Mouse (Mus musculus): ENCODE measurements around the gene Ldha.

Ldha gene

GRCm38 (mm10) chr7:46838104-46838671 is 3.1 kb upstream of the Ldha start:
- no peak for DNase-seq (ENCODE audit: low read depth, low spot score)

GRCm38 (mm10) chr7:46838891-46839302 is 2.4 kb upstream of the Ldha start:
- no peak for DNase-seq (ENCODE audit: low read depth, low spot score)

DNA sequence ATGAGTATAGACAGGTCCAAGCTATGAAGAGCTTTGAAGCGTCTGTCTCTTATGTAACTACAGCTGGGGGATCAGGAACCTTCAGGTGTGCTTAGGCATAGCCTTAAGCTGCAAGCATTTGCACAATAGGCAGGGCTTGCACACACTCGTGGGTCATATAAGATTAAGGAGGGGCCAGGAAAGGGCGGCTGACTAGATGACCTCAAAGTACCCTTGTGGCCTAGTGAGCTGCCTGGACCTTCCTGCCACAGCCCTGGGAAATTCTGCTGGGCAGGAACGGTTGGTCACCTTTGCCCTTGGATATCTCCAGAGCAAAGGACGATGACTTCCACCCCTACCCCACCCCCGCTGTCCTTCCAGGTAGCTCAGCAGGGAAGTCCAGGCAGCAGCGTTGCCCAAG is 1.8 kb upstream of the Ldha start:
- DNase-seq (ENCODE audit: low read depth, low spot score) = no peak

DNA sequence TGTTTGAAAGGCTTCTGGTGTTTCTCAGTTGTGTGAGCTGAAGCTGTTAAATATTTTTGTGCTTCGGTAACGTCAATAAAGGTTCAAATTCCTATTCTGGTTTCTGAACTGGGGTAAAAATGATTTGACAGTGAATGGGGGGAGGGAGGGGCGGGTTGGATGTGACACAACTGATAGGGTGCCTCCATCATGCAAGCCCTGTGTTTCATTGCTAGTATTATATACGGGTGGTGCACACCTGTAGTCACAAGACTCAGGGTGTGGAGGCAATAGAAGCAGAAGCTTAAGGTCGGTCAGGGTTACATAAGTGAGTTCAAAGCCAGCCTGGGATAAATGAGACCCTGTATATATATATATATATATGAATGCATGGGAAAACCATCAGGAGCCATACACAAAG is 1.4 kb upstream of the Ldha start:
- no peak for DNase-seq (ENCODE audit: low read depth, low spot score)

DNA sequence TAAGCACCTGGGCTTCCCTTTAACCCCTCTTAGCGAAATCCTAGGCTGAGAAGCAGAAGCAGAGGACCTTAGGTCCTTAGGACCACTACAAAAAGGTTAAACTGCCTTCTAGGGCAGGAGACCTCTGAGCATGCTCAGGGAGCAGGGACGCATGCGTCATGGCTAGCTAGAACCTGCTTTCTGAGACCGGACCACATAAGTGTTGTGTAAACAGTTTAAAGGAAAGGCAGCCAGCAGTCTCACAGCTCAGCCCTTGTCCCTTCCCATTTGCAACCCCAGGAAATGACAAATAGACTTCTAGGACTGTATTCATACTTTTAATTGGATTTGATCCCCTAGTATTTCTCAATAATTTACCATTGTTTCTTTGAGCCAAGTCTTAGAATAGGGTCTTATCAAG is 949 bp upstream of the Ldha start:
- DNase-seq (ENCODE audit: low read depth, low spot score) = no peak

DNA sequence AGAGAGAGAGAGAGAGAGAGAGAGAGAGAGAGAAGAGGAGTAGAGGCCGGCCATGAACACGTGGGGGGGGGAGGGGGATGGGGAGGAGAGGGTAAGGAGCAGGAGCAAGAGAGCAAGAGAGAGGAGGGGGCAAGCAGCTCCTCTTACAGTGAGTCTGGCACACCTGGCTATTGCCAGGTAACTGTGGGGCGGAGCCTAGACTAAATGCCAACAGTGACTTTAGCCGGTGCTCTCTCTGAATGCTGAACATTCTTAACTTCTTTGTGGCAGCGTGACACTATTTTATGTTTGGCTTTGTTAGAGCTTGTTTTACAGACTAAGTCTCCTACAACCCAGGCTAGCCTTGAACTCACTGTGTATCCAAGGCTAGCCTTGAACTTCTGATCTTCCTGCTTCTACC is 1.0 kb downstream of the Ldha start:
- DNase-seq (ENCODE audit: low read depth, low spot score) = no peak

GRCm38 (mm10) chr7:46843576-46843975 is 2.3 kb downstream of the Ldha start:
- DNase-seq (ENCODE audit: low read depth, low spot score) = no peak

- DNase-seq (ENCODE audit: low read depth, low spot score) = no peak
Observed at GRCm38 (mm10) chr7:46845211-46845977, 4.1 kb downstream of the Ldha start.

GRCm38 (mm10) chr7:46845978-46846485 is 4.8 kb downstream of the Ldha start:
- no peak for DNase-seq (ENCODE audit: low read depth, low spot score)

- no peak for DNase-seq (ENCODE audit: low read depth, low spot score)
Observed at GRCm38 (mm10) chr7:46846486-46847244, 5.4 kb downstream of the Ldha start.

- no peak for DNase-seq (ENCODE audit: low read depth, low spot score)
Observed at GRCm38 (mm10) chr7:46849287-46849686, 8.0 kb downstream of the Ldha start.

GRCm38 (mm10) chr7:46851026-46851425 is 9.8 kb downstream of the Ldha start:
- DNase-seq (ENCODE audit: low read depth, low spot score) = no peak

DNA sequence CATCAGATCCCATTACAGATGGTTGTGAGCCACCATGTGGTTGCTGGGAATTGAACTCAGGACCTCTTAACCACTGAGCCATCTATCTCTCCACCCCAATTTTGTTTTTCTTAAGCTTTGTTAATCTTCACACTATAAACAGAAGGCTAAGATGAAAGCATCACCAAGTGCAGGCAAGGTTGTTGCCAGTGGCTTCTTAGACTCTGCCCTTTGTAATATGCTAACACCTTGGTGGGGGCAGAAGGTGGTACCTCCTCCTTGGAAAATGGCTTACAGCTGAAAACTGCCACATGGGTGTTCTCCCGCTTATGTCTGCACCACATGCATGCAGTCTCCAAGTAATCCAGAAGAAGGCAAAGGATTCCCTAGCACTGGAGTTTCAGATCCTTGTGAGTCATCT is 11.4 kb downstream of the Ldha start:
- no peak for DNase-seq (ENCODE audit: low read depth, low spot score)

- no peak for DNase-seq (ENCODE audit: low read depth, low spot score)
Observed at GRCm38 (mm10) chr7:46853365-46853764, 12.1 kb downstream of the Ldha start.

DNA sequence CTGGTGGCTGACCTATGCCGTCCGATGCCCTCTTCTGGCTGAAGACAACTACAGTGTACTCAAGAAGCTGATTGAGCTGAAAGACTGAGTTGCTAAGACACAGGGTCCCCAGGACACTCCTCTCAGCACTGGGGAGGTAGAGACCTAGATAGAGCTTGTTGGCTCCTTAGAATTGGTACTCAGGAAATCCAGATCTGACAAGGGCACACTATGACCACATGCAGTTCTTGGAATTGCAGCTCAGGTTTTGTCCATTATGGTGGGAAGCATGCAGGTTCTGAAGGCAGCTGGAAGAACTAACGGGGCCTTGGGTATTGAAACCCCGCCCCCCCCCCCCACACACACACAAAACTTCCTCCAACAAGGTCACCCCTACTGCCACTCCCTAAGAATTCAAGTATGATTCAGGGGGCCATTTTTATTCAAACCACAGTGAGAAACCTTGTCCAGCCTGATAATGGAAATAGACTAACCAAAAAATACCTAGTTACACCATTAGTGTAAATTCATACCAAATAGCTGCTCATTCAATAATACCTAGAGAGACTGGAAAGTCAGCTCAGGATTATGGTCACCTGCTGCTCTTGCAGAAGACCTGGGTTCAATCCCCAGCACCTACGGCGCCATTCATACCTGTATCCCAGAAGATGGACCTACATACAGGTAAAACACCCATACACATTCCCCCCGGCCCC is 14.7 kb downstream of the Ldha start:
- no peak for DNase-seq (ENCODE audit: low read depth, low spot score)

DNA sequence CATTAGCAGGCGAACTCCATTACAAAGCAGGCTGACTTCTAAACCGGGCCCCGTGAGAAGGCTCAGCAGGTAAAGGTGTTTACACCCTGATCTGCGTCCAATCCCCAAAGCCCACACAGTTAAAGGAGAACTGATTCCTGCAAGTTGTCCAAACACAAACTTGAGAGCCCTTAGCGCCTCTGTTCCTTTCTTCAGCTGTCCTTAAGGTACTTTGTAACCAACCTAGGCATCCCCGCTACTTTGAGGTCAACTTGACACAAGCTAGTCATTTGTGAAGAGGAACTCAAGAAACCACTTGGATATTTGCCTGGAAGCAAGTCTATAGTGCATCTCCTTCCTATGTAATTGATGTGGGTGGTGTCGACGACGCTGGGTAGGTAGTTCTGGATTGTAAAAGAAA is 16.2 kb downstream of the Ldha start:
- no peak for DNase-seq (ENCODE audit: low read depth, low spot score)

DNA sequence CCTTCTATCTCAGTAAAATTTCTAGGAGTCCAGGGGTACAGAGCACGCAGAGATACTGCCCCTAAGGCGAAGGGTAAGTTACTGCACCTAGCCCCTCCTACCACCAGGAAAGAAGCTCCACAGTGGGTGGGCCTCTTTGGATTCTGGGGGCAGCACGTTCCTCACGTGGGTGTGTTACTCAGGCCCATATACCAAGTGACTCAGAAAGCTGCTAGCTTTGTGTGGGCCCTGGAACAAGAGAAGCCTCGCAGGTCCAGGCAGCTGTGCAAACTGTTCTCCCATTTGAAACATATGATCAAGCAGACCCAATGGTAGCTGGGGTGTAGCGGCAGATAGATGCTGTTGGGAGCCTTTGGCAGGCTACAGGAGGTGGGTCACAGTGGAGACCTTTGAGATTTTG is 17.8 kb downstream of the Ldha start:
- DNase-seq (ENCODE audit: low read depth, low spot score) = no peak

DNA sequence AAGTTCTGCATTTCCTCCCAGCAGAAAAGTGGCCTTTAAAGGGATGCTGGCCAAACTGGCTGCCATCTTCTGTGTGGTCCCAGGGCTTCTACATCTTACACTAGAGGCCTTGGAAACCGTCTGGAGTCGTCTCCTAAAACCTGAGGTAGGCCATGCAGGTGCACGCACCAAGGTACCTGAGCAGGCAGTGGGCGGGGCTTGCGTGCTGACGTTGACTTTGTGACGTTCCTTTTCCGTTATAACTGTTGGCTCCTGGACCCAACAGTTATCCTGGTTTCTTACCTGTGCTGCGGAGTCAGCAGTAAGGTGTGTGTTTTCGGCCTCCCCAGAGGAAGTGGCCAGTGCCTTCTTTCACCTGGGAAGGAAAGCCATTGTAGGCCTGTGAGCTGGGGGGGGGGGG is 19.7 kb downstream of the Ldha start, which contains the start of gene Ldhc:
Gene Ldhc, plus strand, starts transcription at position 208 of the 400 bp plus-strand sequence.
- no peak for DNase-seq (ENCODE audit: low read depth, low spot score)

DNA sequence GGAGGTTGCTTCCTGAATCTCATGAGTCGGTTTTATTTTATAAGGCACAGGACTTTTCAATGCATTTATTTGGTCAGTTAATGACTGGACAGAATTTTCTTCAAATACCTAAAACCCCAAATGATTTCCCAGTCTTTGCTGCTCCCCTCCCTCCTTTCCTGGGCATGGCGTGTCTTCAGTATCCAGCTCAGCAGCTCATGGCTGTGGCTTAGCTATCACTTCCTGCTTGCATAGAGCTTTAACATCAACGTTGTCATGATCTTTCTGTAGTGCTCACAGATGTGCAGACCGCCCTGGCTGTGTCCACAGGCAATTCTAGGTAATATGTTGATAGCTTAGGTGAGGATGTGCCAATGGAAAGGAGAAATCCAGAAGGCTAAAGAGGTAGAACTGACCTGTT is 30.7 kb downstream of the Ldha start:
- DNase-seq (ENCODE audit: low read depth, low spot score) = no peak

GRCm38 (mm10) chr7:46876841-46877240 is 35.6 kb downstream of the Ldha start:
- DNase-seq (ENCODE audit: low read depth, low spot score) = no peak

GRCm38 (mm10) chr7:46877255-46877654 is 36.0 kb downstream of the Ldha start:
- no peak for DNase-seq (ENCODE audit: low read depth, low spot score)

- DNase-seq (ENCODE audit: low read depth, low spot score) = no peak
Observed at GRCm38 (mm10) chr7:46879851-46880250, 38.6 kb downstream of the Ldha start.
